Mouse (Mus musculus) heart, embryonic 14.5 days (tissue): Measurements from ENCODE around the gene Atp5d. TPM values are rescaled to one million over a fixed set of nuclear protein-coding genes. Genes with fewer than 3 reads are reported as not detected.

Experiments used
- ATAC-seq: fragments of 200-750 bp; cut with Nextera tagmentation; 2 replicates; pipeline ENCODE4 v1.8.0; 2017; ENCODE audit warnings: low read depth, moderate TSS enrichment; ENCODE audit not compliant: insufficient number of reproducible peaks, insufficient read depth, low FRiP score
- H3K27ac ChIP-seq, 2 experiments: fragments of 200-500 bp in 1 of 2; fragments of 300-500 bp in 1 of 2; sonication (generic) in 1 of 2; replicated peaks in 1 of 2; 2 replicates each; pipeline ENCODE4 v1.5.1; 2012 to 2014; ENCODE audit warnings: low read depth in 2 of 2, low read length in 2 of 2, control low read depth in 1 of 2, mild to moderate bottlenecking in 1 of 2, mixed read lengths in 1 of 2; ENCODE audit not compliant: control insufficient read depth in 1 of 2, insufficient read depth in 1 of 2
- H3K27me3 ChIP-seq: fragments of 300-500 bp; sonication (generic); 2 replicates; pipeline ENCODE4 v1.6.1; 2014; ENCODE audit warnings: mild to moderate bottlenecking, low read length, control low read depth; ENCODE audit not compliant: control insufficient read depth, insufficient read depth
- H3K36me3 ChIP-seq: fragments of 300-500 bp; sonication (generic); 2 replicates; pipeline ENCODE4 v1.6.1; 2014; ENCODE audit warnings: mild to moderate bottlenecking, control low read depth, low read length, mixed read lengths; ENCODE audit not compliant: control insufficient read depth, insufficient read depth
- H3K4me1 ChIP-seq, 2 experiments: fragments of 200-500 bp in 1 of 2; fragments of 300-500 bp in 1 of 2; sonication (generic) in 1 of 2; 2 replicates each; pipeline ENCODE4 v1.6.1; 2012 to 2014; ENCODE audit warnings: low read length in 2 of 2, control low read depth in 1 of 2, mixed read lengths in 1 of 2; ENCODE audit not compliant: control insufficient read depth in 2 of 2, insufficient read depth in 2 of 2
- H3K4me2 ChIP-seq: fragments of 300-500 bp; sonication (generic); 2 replicates; pipeline ENCODE4 v1.6.1; 2014; ENCODE audit warnings: mild to moderate bottlenecking, low read length
- H3K4me3 ChIP-seq, 2 experiments: fragments of 200-500 bp in 1 of 2; fragments of 300-500 bp in 1 of 2; sonication (generic) in 1 of 2; 2 replicates each; pipeline ENCODE4 v1.5.1; 2012 to 2014; ENCODE audit warnings: low read length in 2 of 2, mild to moderate bottlenecking in 2 of 2, control low read depth in 1 of 2, low read depth in 1 of 2, moderate library complexity in 1 of 2; ENCODE audit not compliant: control insufficient read depth in 1 of 2, insufficient read depth in 1 of 2
- H3K9ac ChIP-seq: fragments of 300-500 bp; sonication (generic); 2 replicates; pipeline ENCODE4 v1.6.1; 2014; ENCODE audit warnings: mild to moderate bottlenecking, low read length
- H3K9me3 ChIP-seq: fragments of 300-500 bp; sonication (generic); 2 replicates; pipeline ENCODE4 v1.6.1; 2016; ENCODE audit warnings: low read length, control low read depth; ENCODE audit not compliant: control insufficient read depth
- WGBS: fragments of 180-500 bp; shearing (Covaris S2); extraction: QIAGEN DNeasy Blood & Tissue Kit; methylation state at CpG from one replicate; pipeline ENCODE4 v1.1.7; 2014; 5-methylcytosine and 5-hydroxymethylcytosine counted together
- polyA plus RNA-seq: library from polyadenylated mRNA; unstranded; fragments of >200 nt; fragmentation: Nextera tagmentation; extraction: Ambion mirVana; gene quantifications from 2 replicates; pipeline ENCODE4 v1.2.1, GENCODE M21; 2014

Gene Atp5d
- polyA plus RNA-seq, 1 experiment from 2014 or later: 1,015 TPM

DNA sequence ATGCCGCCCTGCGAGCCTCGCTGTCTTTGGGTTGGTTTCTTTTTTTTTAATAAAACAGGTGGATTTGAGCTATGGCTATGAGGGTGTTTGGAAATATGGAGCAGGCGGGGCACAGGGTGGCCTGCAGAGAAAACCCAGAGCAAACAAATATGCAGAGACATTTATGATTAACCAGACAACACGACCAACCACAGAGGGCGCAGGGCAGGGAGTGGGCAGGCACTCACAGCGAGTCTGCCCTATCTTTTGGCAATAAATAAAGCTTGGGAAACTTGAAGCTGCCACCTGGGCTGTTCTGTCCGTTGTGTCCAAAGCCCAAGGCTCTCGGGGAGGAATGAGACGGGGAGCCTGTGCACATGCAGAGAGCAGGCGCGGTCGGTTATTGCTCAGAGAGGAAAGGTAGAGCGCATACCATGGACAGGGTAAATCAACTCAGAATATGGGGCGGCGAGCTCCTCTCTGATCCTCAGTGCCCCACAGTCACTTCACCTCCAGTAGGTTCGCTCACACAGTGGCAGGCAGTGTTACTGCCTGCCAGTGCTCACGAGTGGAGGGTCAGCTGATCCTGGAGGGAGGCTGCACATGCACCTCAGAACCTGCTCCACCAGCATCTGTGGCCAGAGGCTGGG lies 7.9 kb upstream of the Atp5d start:
- Histone ChIP-seq H3K4me2 (no peak overlapping the region), H3K27ac (no peak overlapping the region), H3K4me1 (peaks cover 9 to 15% of the 10 kb centered on the region in 2 experiments), H3K9me3 (no peaks in the 10 kb centered on the region), H3K9ac (no peak overlapping the region), H3K36me3 (peaks cover 73% of the 10 kb centered on the region), H3K4me3 (no peak overlapping the region), H3K27me3 (0 out of 2 replicates have a peak, but pooled peaks cover 4% of the 10 kb centered on the region)
- ATAC-seq: no peak
- WGBS: 85% methylated on average over 18 of the region's 18 CpGs

DNA sequence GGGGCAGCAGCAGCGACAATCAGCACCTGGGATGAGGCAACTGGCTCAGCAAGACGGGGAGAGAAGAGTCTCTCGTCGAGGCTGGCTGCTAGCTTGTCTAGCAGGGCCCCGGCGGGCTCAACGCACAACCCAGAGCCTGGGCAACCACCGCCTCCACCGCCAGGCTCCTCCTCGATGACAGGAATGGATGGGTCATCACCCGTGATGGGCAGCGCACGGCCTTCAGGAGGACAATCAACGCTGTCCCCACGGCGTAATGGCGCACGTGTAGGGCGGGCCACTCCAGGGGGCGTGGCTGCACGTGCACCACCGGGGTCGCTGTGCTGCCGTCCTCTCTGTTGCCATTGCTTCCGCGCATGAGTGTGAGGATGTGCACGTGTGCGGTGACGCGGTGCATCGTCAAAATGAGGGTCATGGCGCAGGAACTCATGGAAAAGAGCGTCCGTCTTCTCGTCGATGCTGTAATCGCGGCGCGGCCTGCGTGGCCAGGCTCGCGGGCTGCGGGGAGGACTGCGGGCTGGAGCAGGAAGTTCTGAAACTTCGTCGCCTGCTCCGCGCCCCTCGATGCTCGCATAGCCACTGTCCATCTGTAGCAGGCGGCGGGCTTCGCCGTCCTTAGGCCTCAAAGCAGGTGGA lies 7.0 kb upstream of the Atp5d start:
- no peak for ATAC-seq
- H3K9ac ChIP-seq: no peak overlapping the region
- H3K27ac ChIP-seq: no peak overlapping the region
- H3K4me3 ChIP-seq: no peak overlapping the region
- peaks cover 9 to 18% of the 10 kb centered on the region in 2 experiments for H3K4me1 ChIP-seq
- H3K4me2 ChIP-seq: peak overlapping the region; percentile 41
- H3K9me3 ChIP-seq: 0 out of 2 replicates have a peak, but pooled peaks cover 3% of the 10 kb centered on the region
- H3K27me3 ChIP-seq: peaks cover 12% of the 10 kb centered on the region; the same call in 1 of the 2 replicates
- WGBS: 25% methylated on average over 55 of the region's 55 CpGs
- peaks cover 64% of the 10 kb centered on the region for H3K36me3 ChIP-seq

DNA sequence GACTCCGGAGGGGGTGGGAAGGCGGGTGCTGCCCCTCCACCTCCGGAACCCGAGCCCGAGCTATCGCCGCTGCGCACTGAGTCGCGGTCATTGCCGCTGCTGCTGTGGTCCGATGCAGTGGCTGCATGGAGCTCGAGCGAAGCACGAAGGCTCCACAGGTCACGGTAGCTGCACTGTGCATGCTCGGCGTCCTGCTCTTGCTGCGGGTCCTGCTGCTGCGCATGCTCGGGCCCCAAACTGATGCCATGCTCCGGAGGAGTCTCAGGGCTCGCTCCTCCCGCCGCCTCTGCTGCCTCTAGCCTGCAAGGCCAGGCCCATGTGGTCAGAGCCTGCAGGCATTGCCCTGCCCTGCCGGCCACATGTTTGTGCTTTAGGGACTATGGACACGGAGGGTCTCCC lies 6.5 kb upstream of the Atp5d start:
- H3K4me1 ChIP-seq: peaks cover 11 to 23% of the 10 kb centered on the region in 2 experiments
- H3K27me3 ChIP-seq: peaks cover 17% of the 10 kb centered on the region; the same call in 1 of the 2 replicates
- H3K9me3 ChIP-seq: 0 out of 2 replicates have a peak, but pooled peaks cover 3% of the 10 kb centered on the region
- peak overlapping the region; percentile 41 for H3K4me2 ChIP-seq
- H3K36me3 ChIP-seq: peaks cover 58% of the 10 kb centered on the region
- ATAC-seq: no peak
- H3K9ac ChIP-seq: no peak overlapping the region
- 49% methylated on average over 27 of the region's 27 CpGs for WGBS
- H3K27ac ChIP-seq: no peak overlapping the region
- no peak overlapping the region for H3K4me3 ChIP-seq

DNA sequence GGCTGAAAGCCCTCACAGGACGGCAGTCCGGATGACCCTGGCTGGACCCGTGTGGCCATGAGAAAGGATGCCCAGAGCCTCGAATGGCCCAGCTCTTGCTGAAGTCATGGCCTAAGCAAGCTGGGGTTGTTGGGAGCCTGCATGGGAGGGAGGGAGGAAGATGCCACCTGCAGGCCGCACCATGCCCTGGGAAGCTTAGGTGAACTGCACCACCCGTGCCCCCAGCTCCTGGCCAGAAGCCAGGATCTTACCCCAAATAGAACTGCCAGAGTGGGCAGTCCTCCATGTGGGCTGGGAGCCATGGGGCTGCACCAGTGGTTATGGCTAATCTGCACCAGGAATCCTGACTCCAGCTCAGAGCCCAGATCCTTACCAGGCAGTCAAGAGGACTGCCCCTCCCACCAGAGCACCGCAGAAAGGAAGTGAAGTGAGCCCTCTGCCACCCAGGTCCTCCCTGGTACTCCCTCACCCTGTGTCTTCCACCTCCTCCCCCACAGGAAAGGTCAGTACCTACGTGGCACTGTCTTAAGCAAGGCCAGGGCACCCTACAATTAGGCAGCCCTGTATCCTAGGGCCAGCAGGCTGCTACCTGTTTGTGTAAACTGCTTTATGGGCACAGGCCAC lies 5.1 kb upstream of the Atp5d start:
- Histone ChIP-seq H3K9ac (0 out of 2 replicates have a peak overlapping the region, but pooled peaks have one; percentile 1), H3K27ac (peak overlapping the region in 1 of 2 experiments; percentile 51; a peak in 2 of 4 replicates), H3K4me2 (no peak overlapping the region), H3K9me3 (0 out of 2 replicates have a peak, but pooled peaks cover 3% of the 10 kb centered on the region), H3K4me1 (peaks cover 18 to 37% of the 10 kb centered on the region in 2 experiments), H3K27me3 (peaks cover 30% of the 10 kb centered on the region), H3K36me3 (peaks cover 44% of the 10 kb centered on the region), H3K4me3 (no peak overlapping the region)
- WGBS: 54% methylated on average over 8 of the region's 8 CpGs
- ATAC-seq: peak; percentile 11; the same call in 1 of the 2 replicates

DNA sequence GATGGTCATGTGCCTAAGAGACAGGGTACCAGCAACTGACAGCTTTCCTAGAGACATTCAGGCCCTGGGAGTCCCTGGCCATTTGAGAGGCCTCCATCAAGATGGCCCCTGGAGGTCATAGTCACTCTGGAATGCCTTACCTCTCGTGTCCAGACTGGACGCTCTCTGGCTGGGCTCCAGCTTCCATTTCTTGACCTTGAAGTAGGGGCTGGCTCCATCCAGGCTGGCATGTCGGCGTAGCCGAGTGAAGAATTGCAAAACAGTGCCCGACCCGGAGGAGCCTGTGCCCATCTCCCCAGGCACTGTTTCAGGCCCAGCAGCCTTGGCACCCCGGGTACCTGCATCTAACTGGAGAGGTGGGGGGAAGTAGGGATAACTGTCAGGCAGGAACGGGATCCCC lies 4.0 kb upstream of the Atp5d start:
- WGBS: 74% methylated on average over 9 of the region's 9 CpGs
- Histone ChIP-seq H3K27ac (no peak overlapping the region), H3K4me3 (no peak overlapping the region), H3K9ac (no peak overlapping the region), H3K4me1 (peaks cover 18 to 45% of the 10 kb centered on the region in 2 experiments), H3K9me3 (0 out of 2 replicates have a peak, but pooled peaks cover 3% of the 10 kb centered on the region), H3K4me2 (no peak overlapping the region), H3K27me3 (peaks cover 31% of the 10 kb centered on the region), H3K36me3 (peaks cover 34% of the 10 kb centered on the region)
- ATAC-seq: no peak

DNA sequence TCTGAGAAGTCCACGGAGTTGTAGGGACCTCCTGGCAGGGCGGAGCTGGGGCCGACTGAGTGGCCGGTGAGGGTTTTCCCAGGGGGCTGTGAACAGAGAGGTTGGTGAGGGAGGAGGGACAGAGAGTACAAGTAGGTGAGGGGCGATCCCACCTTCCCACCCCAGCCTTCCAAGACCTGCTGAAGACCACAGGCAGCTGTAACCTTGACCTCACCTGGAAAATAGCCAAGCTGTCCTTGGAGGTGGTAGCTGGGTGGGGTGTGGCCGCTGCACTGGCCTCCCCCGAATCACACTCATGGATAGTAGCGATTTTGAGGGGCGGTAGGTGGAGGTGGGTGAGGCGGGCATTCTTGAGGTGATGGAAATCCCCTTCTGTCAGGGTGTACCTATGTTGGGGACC lies 3.3 kb upstream of the Atp5d start:
- Histone ChIP-seq H3K27me3 (peaks cover 31% of the 10 kb centered on the region), H3K36me3 (peaks cover 26% of the 10 kb centered on the region), H3K27ac (no peak overlapping the region), H3K4me2 (no peak overlapping the region), H3K9me3 (0 out of 2 replicates have a peak, but pooled peaks cover 3% of the 10 kb centered on the region), H3K9ac (no peak overlapping the region), H3K4me3 (no peak overlapping the region), H3K4me1 (peaks cover 18 to 45% of the 10 kb centered on the region in 2 experiments)
- ATAC-seq: no peak
- 86% methylated on average over 10 of the region's 10 CpGs for WGBS

DNA sequence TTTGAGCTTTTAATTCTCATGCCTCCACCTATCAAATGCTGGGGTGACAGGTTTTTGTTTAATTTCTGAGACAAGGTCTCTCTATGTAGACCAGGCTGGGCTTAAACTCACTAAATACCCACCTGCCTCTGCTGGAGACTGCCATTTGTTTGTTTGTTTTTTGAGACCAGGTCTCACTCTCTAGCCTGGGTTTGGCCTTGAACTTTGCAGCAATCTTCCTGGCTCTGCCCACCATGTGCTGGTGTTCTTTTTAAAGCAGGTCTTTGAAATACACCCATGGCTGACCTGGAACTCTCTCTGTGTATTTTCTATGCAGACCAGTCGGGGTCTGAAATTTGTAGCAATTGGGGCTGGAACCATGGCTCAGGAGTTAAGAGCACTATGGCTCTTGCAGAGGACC lies 2.8 kb upstream of the Atp5d start:
- Histone ChIP-seq H3K27ac (no peak overlapping the region), H3K9ac (no peak overlapping the region), H3K9me3 (0 out of 2 replicates have a peak, but pooled peaks cover 3% of the 10 kb centered on the region), H3K36me3 (peaks cover 21% of the 10 kb centered on the region), H3K27me3 (peaks cover 31% of the 10 kb centered on the region), H3K4me1 (peaks cover 18 to 45% of the 10 kb centered on the region in 2 experiments), H3K4me3 (no peak overlapping the region), H3K4me2 (no peak overlapping the region)
- WGBS: 88% methylated on average over 1 of the region's 1 CpGs
- ATAC-seq: no peak
